Comparison of ENCODE assay signal across 12 mouse cellular contexts in genomic region chr13:9547698-9548344, GRCm38 (mm10).
DNase-seq lines count a peak whose midpoint lies in the region; ATAC-seq lines count a peak whose summit lies in the region.
"Had no signal": no experiment of that assay in that cellular context is flagged by ENCODE, and none has a peak within 500 bp of the region (broad histone marks: within the 10 kb centered on the region; RNA-seq: fewer than 3 reads in every experiment).

No protein-coding gene starts in this region.

- no peak overlapping the region for H3K27ac ChIP-seq in liver, embryonic 12.5 days
- H3K27ac ChIP-seq: embryonic facial prominence, embryonic 12.5 days; heart, adult 2 months; neural tube, embryonic 13.5 days had no signal

- peak; percentile 63 for ATAC-seq in liver, embryonic 12.5 days

- peaks cover 16% of the 10 kb centered on the region for H3K4me1 ChIP-seq in liver, embryonic 12.5 days

- peak overlapping the region; percentile 41 for H3K4me2 ChIP-seq in liver, embryonic 12.5 days
- H3K4me2 ChIP-seq: embryonic facial prominence, embryonic 12.5 days; neural tube, embryonic 13.5 days had no signal

- WGBS in liver, embryonic 12.5 days (ENCODE audit: insufficient replicate concordance) = 21% methylated on average over 9 of the region's 9 CpGs

- H3K4me3 ChIP-seq in liver, embryonic 12.5 days = no peak overlapping the region
- H3K4me3 ChIP-seq: embryonic facial prominence, embryonic 12.5 days; heart, adult 2 months; neural tube, embryonic 13.5 days had no signal

- no peak overlapping the region for H3K9ac ChIP-seq in liver, embryonic 12.5 days
- H3K9ac ChIP-seq: embryonic facial prominence, embryonic 12.5 days; neural tube, embryonic 13.5 days had no signal

- H3K36me3 ChIP-seq in liver, embryonic 12.5 days = no peaks in the 10 kb centered on the region
- H3K36me3 ChIP-seq: embryonic facial prominence, embryonic 12.5 days had no signal

- H3K27me3 ChIP-seq in liver, embryonic 12.5 days (replicated peaks) = no peaks in the 10 kb centered on the region
- H3K27me3 ChIP-seq: embryonic facial prominence, embryonic 12.5 days; neural tube, embryonic 13.5 days had no signal

- H3K9me3 ChIP-seq in liver, embryonic 12.5 days (replicated peaks) = no peaks in the 10 kb centered on the region
- H3K9me3 ChIP-seq: embryonic facial prominence, embryonic 12.5 days; neural tube, embryonic 13.5 days had no signal

- peak; percentile 6 for DNase-seq in adrenal gland, adult 2 months
- no peak for DNase-seq in adrenal gland, postnatal 4 days (ENCODE audit: low spot score in 2 of 2)
- DNase-seq in ES-CJ7 (ENCODE audit: low read depth, low spot score) = peak; percentile 58
- DNase-seq in heart, postnatal 4 days = peak; percentile 16
- no peak for DNase-seq in testis, postnatal 14 days (ENCODE audit: low spot score)
- DNase-seq in urinary bladder, postnatal 10 days (ENCODE audit: low spot score) = no peak
- DNase-seq in layer of hippocampus, postnatal 10 days (ENCODE audit: low spot score in 2 of 2) = no peak
- DNase-seq: adrenal gland, adult 8-10 months had no signal

Comparison
In these comparisons a context has a peak if more than half of its experiments do, and no peak if none do; other contexts are left out.
1. DNase-seq: peak in adrenal gland, adult 2 months (single experiment), ES-CJ7 (single experiment) and heart, postnatal 4 days (single experiment); none in adrenal gland, postnatal 4 days (0 of 2), testis, postnatal 14 days (single experiment), urinary bladder, postnatal 10 days (single experiment) and layer of hippocampus, postnatal 10 days (0 of 2).